Mouse (Mus musculus): Measurements from ENCODE around the gene Fmo4. TPM values are rescaled to one million over a fixed set of nuclear protein-coding genes. Genes with fewer than 3 reads are reported as not detected.

Gene Fmo4
- polyA plus RNA-seq (2012) = not detected in 2 replicates

DNA sequence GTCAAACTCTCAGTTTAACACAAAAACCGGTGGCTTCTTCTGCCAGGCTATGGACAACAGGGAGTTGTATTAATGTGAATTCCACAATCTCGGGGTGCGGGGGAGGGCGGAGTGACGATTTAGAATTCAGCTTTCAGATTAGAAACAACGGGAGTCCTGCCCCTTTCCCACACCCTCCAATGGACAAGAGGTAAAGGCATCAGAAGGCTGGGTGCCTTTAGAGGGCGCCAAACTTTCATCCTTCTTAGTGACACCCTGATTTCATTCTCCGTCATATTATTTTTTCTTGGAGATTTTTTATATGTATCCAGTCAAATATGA lies at the start of gene Fmo4:
Gene Fmo4, minus strand, starts transcription at position 137 of the 321 bp plus-strand sequence.

Other genes with a start within 250 kb of the Fmo4 start
- 8.9 and 10.6 TPM in 2 replicates for gene Vamp4, start 243.5 kb downstream of the Fmo4 start, polyA plus RNA-seq (2012)
- gene Myoc, start 174.8 kb downstream of the Fmo4 start, polyA plus RNA-seq (2012) = not detected in 2 replicates
- not detected in 2 replicates for gene Myocos, start 155.8 kb downstream of the Fmo4 start, polyA plus RNA-seq (2012)
- gene Prrc2c, start 73.4 kb downstream of the Fmo4 start, polyA plus RNA-seq (2012) = 36.3 and 47.0 TPM in 2 replicates
- gene Fmo1, start 52.6 kb upstream of the Fmo4 start, polyA plus RNA-seq (2012) = 0.10 TPM in 1 of 2 replicates, not detected in the other
- not detected in 2 replicates for gene Fmo2, start 84.8 kb upstream of the Fmo4 start, polyA plus RNA-seq (2012)
- gene Fmo6, start 123.5 kb upstream of the Fmo4 start, polyA plus RNA-seq (2012) = not detected in 2 replicates
- not detected in 2 replicates for gene Fmo3, start 170.6 kb upstream of the Fmo4 start, polyA plus RNA-seq (2012)